Mouse (Mus musculus) monocyte, adult 5-6 weeks (primary cell): Measurements from ENCODE around the gene Commd1. TPM values are rescaled to one million over a fixed set of nuclear protein-coding genes. Genes with fewer than 3 reads are reported as not detected.

ENCODE experiments used
- ATAC-seq: fragments of 153-309, 156-312 bp; replicated peaks from 2 replicates; pipeline ENCODE4 v1.8.0; 2017; ENCODE audit warnings: mild to moderate bottlenecking; ENCODE audit not compliant: low TSS enrichment, insufficient number of reproducible peaks, severe bottlenecking, poor library complexity, low FRiP score
- total RNA-seq: library from RNA; stranded (forward); fragments of 200-1000, 200-491, 200-594 nt; gene quantifications from 3 replicates; pipeline ENCODE4 v1.2.3, GENCODE M21; 2017

The Commd1 gene
- total RNA-seq, result 42.8 to 84.2 TPM (median 45.9 TPM) in 3 replicates

- ATAC-seq, result peak; percentile 83
Measured at GRCm38 (mm10) chr11:22981984-22982757, at the start of gene Commd1, which contains the start of gene Gm28048. TSS of gene Commd1 (minus strand) at chr11:22982382. TSS of gene Gm28048 (minus strand) at chr11:22982090.

- ATAC-seq, result no peak
Measured at GRCm38 (mm10) chr11:23029399-23029798, 47.2 kb upstream of the Commd1 start.

- ATAC-seq, result no peak
Measured at GRCm38 (mm10) chr11:23028957-23029356, 46.8 kb upstream of the Commd1 start.

GRCm38 (mm10) chr11:23024169-23024568 lies 42.0 kb upstream of the Commd1 start:
- no peak for ATAC-seq

- no peak for ATAC-seq
Measured at GRCm38 (mm10) chr11:23023155-23023554, 41.0 kb upstream of the Commd1 start.

DNA sequence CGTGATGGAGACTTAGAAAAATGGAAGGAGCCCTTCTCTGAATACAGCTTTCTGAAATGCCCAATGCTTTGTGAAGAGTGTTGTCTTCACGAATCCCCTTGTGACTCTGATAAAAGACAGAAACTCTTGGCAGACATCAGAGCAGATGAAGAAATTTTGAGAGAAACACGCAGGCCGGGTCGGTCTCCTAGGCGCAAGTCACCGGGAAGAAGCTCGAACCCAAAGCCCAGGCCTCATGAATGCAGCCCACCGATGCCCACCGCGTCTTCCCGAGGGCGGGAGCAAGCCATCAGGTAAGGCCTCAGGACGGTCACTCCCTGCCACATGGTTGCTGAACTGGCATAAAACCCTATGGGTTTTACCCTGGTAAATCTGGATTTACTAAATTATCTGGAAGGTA lies 38.7 kb upstream of the Commd1 start:
- no peak for ATAC-seq

GRCm38 (mm10) chr11:23020116-23020770 lies 38.1 kb upstream of the Commd1 start:
- ATAC-seq, result no peak

DNA sequence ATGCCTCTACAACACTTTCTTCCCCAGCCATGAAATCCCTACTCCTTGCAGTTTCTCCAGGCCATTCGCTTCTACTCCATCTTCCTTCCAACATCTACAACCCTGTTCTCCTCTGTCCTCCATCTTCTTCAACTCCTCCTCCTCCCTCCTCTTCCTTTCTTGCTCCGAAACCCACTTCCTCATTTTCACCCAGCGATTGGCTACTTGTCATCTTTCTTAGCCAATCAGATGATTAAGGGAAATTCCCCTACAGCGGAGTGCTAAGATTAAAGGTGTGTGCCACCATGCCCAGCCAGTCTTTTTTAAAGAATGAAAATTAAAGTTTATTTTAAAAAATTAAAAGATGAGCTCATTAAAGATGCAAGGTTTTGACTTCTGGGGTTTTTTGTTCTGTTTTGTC lies 35.8 kb upstream of the Commd1 start:
- no peak for ATAC-seq

DNA sequence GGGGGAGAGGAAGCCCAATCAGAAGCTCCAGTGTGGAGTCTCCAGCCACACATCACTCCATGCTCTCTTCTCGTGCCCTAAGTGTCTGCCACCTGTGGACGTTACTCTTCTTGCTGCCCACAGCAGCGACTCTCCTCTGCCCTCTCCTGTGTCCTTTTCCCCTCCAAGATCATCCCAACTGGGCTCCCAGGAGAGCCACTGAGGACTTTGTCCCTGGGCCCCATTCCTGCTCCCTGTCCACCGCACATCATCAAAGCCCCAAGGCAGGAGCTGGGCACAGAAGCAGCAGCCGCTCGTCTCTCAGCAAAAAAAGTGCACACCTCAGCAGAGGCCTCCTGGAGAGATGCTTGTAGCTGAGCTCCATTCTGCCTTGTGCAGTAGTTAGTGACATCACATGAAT lies 32.8 kb upstream of the Commd1 start:
- ATAC-seq, result no peak

DNA sequence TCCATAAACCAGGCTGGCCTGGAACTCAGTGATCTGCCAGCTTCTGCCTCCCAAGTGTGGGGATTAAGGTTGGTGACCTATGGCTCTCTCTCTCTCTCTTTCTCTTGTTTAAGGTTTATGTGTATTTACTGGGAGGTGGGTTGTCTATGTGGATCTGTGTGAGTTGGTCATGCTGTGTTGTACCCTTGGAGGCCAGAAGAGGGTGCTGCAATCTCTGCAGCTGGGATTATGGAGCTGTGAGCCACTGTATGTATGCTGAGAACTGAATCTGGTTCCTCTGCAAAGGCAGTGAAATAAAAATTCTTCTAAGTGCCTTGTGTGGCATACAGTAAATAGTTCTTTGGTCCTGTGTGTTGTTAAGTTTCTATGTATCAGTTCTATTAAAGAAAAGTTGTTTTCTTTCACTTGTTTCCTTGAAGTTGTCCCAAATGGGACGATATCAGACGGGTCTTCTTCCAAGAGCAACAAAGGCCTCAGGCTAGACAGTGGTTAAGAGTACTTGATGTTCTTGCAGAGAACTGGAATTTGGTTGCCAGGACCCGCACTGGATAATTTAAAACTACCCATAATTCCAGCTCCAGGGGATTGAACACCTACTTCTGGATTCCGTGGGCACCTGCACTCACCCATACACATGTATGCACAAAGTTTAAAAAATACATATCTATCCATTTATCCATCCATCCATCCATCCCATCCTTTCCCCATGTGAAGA lies 31.6 kb upstream of the Commd1 start:
- ATAC-seq, result no peak; the same call in 1 of the 2 replicates

- ATAC-seq, result no peak
Measured at GRCm38 (mm10) chr11:23013096-23013495, 30.9 kb upstream of the Commd1 start.

- ATAC-seq, result no peak
Measured at GRCm38 (mm10) chr11:23008824-23009200, 26.6 kb upstream of the Commd1 start.

- ATAC-seq, result peak; percentile 44
Measured at GRCm38 (mm10) chr11:23008181-23008823, 26.1 kb upstream of the Commd1 start.

DNA sequence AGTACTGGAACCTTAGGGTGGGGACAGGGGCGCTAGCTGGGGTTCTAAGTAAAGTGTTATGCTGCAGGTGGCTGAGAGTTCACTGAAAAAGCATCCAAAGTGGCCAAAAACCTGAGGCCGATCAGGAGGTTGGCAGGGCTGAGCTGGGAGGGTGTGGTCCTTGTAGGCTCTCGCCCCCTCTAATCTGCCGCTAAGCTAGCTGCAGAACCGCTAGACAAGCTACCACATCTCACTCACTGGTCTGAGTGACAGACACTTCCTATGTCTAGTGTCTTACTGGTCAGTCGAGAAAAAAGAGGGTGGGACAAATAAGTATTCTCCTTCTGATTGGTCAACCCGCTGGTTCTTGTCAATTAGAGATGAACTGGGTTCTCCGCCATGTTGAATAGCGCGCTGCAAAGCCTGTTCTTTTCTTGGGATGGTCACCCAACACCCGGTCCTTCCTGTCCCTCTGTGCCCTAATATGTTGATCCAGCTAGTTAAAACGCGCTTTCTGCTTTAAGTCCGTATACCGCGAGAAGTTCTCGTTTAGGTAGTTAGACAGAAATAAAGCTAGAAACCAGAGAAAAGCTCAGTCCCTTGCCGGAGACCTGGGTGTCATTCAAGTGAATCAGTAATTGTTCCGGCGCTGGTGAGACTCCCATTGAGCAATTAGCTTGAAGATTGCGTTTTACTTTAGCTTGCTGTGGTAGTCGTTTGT lies 25.4 kb upstream of the Commd1 start, which contains the start of gene Fam161a:
Gene Fam161a, plus strand, starts transcription at position 51 of the 700 bp plus-strand sequence.
- ATAC-seq, result peak; percentile 98

DNA sequence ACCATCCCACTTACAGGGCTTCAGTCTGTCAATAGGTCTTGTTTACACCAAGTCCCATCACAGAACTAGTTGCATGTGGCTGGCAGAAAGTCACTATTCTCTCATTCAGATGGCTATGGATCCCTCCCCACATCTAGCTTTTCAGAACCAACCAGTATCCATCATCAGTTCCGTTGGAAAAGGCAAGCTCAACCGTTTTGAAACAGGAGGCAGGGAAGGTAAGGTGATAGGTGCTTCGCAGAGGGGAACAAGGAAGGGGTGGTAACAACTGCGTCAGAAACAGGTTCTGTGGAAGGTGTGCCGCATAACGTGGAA lies 24.9 kb upstream of the Commd1 start:
- no peak for ATAC-seq

DNA sequence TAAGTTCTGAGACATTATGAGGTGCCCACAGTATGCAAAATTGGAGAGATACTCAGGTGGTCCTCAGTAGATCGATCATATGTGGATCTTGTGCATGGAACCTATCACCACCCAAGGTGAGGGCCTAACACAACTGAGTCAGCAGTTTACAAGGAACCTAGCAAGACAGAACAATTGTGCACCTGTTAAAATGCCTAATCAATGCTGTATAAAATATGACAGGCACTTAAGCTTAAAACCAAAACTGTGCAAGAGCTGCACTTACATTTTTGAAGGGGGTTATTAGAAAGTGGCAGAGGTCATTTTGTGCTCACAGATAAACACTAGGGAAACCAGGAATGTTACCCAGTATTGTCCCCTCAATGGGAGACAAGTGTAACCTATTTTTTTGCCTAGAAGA lies 23.1 kb upstream of the Commd1 start:
- no peak for ATAC-seq

DNA sequence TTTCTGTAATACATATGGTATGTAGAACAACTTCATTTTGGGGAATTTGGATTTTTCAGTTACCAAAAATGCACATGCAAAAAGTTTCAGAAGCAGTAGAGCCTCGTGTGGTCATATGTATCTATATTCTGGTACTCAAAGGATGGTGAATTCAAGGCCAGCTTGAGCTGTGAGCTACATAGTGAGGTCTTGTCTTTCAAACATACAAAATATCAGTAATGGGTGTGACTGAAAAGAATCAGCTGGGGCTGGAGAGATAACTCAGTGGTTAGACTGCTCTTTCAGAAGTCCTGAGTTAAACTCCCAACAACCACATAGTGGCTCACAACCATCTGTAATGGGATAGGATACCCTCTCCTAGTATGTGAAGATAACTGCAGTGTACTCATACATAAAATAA lies 16.1 kb upstream of the Commd1 start:
- no peak for ATAC-seq

DNA sequence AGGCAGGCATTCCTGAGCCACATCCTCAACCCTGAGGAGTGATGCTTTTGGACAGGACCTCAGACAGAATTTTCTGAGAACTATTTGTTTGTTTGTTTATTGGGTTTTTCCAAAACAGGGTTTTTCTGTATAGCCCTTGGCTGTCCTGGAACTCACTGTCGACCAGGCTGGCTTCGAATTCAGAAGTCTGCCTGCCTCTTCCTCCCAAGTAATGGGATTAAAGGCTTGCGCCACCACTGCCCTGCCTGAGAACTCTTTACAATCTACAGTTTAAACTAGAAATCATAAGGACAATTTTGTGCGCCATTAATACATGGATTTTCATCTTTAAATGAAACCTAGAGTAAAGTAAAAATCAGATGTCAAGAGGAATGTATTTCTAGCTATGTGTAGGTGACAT lies 13.3 kb upstream of the Commd1 start:
- no peak for ATAC-seq

DNA sequence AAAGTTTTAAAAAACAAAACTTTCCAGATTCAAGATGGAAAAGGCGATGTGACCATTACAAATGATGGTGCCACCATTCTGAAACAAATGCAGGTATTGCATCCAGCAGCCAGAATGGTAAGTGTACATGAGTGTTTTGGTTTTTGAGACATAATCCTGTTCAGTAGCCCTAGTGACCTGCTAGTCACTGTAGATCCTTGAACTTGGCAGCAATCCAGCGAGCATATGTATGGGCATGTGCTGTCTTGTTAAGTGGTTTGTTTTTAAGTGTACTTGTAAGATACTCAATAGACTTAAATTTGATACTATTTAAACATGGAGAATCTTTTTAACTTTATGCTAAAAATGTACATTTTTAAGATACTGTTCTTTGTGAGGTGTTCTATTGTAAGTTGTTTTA lies 12.1 kb upstream of the Commd1 start:
- no peak for ATAC-seq
